Mouse (Mus musculus) lung, postnatal 0 days (tissue): ENCODE results near the gene Pygm.

ENCODE experiments used
- CTCF ChIP-seq: IDR thresholded peaks from 2 replicates; pipeline ENCODE4 v1.5.1; 2016; ENCODE audit warnings: antibody characterized with exemption, mild to moderate bottlenecking
- EP300 ChIP-seq: IDR thresholded peaks from 2 replicates; pipeline ENCODE4 v1.6.1; 2016; ENCODE audit warnings: antibody characterized with exemption, mild to moderate bottlenecking, control low read depth

GRCm38 (mm10) chr19:6426703-6427500 is 42.7 kb downstream of the Pygm start:
- no peak for TF ChIP-seq CTCF
- no peak for TF ChIP-seq EP300
